Mouse (Mus musculus) ES-E14 (cell line): Measurements from ENCODE around the gene Olfr828. TPM values are rescaled to one million over a fixed set of nuclear protein-coding genes. Genes with fewer than 3 reads are reported as not detected.

Experiments used
- DNase-seq: peaks from one replicate; pipeline ENCODE4 v3.0.0-alpha.2; 2013; ENCODE audit warnings: low read depth, low spot score
- H3K27ac ChIP-seq: 2 replicates; pipeline ENCODE4 v1.5.1; 2012; ENCODE audit warnings: low read depth, mild to moderate bottlenecking, low read length, moderate library complexity, mixed read lengths; ENCODE audit not compliant: poor library complexity, insufficient read depth, severe bottlenecking
- H3K36me3 ChIP-seq: 2 replicates; pipeline ENCODE4 v1.6.1; 2012; ENCODE audit warnings: mild to moderate bottlenecking, low read length, moderate library complexity, mixed read lengths; ENCODE audit not compliant: control insufficient read depth, poor library complexity, insufficient read depth, severe bottlenecking
- H3K4me1 ChIP-seq, 2 experiments: fragments of 150-350 bp in 1 of 2; sonication (generic) in 1 of 2; 2 replicates each; pipeline ENCODE4 v1.6.1; 2012; ENCODE audit warnings: low read length in 2 of 2, mild to moderate bottlenecking in 1 of 2, mixed read lengths in 1 of 2; ENCODE audit not compliant: control insufficient read depth in 2 of 2, insufficient read depth in 2 of 2, poor library complexity in 1 of 2
- H3K4me3 ChIP-seq, 2 experiments: fragments of 150-350 bp in 1 of 2; sonication (generic) in 1 of 2; 2 replicates each; pipeline ENCODE4 v1.5.1; 2012; ENCODE audit warnings: low read length in 2 of 2, low read depth in 1 of 2, mild to moderate bottlenecking in 1 of 2, mixed read lengths in 1 of 2; ENCODE audit not compliant: insufficient read depth in 1 of 2, poor library complexity in 1 of 2, severe bottlenecking in 1 of 2
- H3K9ac ChIP-seq: 2 replicates; pipeline ENCODE4 v1.6.1; 2012; ENCODE audit warnings: low read depth, mild to moderate bottlenecking, low read length, mixed read lengths; ENCODE audit not compliant: poor library complexity, insufficient read depth, severe bottlenecking
- H3K9me3 ChIP-seq: fragments of 150-350 bp; sonication (generic); 2 replicates; pipeline ENCODE4 v1.6.1; 2012; ENCODE audit warnings: low read depth, mild to moderate bottlenecking, low read length; ENCODE audit not compliant: control insufficient read depth, insufficient read depth
- CHD2 ChIP-seq: IDR thresholded peaks from 2 replicates; pipeline ENCODE4 v1.6.1; 2014; ENCODE audit warnings: mild to moderate bottlenecking, low read depth, low read length, inconsistent platforms
- HCFC1 ChIP-seq: IDR thresholded peaks from 2 replicates; pipeline ENCODE4 v1.6.1; 2012; ENCODE audit warnings: low read length, inconsistent platforms, borderline replicate concordance; ENCODE audit not compliant: insufficient read depth
- MAFK ChIP-seq: IDR thresholded peaks from 2 replicates; pipeline ENCODE4 v1.6.1; 2014; ENCODE audit warnings: mild to moderate bottlenecking, low read depth, low read length, inconsistent platforms; ENCODE audit not compliant: insufficient read depth
- ZC3H11A ChIP-seq: IDR thresholded peaks from 2 replicates; pipeline ENCODE4 v1.6.1; 2012; ENCODE audit warnings: low read depth, mild to moderate bottlenecking, inconsistent platforms, low read length, borderline replicate concordance
- ZNF384 ChIP-seq: IDR thresholded peaks from 2 replicates; pipeline ENCODE4 v1.6.1; 2012; ENCODE audit warnings: low read depth, low read length, inconsistent platforms
- in situ Hi-C, 2 experiments: fragments of 600-800 bp; cut with MboI; formaldehyde crosslinking; loops; one replicate each; pipeline ENCODE4 v1.15.1; 2025; ENCODE audit warnings: low sequenced_read_pairs in 2 of 2, inconsistent platforms in 1 of 2; ENCODE audit not compliant: unreplicated experiment in 2 of 2
- total RNA-seq: library from RNA; depleted of rRNA; stranded (reverse); fragments of 300-350 nt; gene quantifications from 2 replicates; pipeline ENCODE4 v1.2.3, GENCODE M21; 2012; rRNA removed

Gene Olfr828
- not detected in 2 replicates for total RNA-seq

DNA sequence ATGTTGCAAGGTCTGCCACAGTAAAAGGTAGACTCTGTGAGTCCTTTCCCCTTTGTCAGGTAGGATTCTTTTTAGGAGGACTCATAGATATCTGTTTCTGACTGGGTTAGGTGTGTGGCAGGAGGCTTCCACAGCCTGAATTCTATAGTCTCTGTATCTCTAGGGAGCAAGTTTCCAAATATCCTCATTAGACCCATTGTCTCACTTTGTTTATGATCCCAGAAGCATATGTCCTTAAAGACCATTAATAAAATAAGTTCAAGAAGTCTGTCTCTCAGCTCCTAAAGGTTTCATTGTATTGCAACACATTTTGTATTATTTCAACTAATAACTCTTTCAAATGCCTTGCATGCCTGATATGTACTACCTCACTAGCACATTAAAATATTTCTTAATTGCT, at the start of gene Olfr828:
Gene Olfr828 (minus strand): TSS at position 101 of the 400 bp plus-strand sequence.
- DNase-seq = no peak
- H3K9me3 ChIP-seq = no peaks in the 10 kb centered on the region
- H3K9ac ChIP-seq = no peak within 1 kb of the TSS
- no peaks in the 10 kb centered on the region for H3K36me3 ChIP-seq
- TF ChIP-seq ZNF384 (no peak), MAFK (no peak)
- in situ Hi-C loops = no loop called here
- no peak within 1 kb of the TSS for H3K4me3 ChIP-seq
- H3K4me1 ChIP-seq = no peaks in the 10 kb centered on the region
- H3K27ac ChIP-seq = no peak within 1 kb of the TSS

DNA sequence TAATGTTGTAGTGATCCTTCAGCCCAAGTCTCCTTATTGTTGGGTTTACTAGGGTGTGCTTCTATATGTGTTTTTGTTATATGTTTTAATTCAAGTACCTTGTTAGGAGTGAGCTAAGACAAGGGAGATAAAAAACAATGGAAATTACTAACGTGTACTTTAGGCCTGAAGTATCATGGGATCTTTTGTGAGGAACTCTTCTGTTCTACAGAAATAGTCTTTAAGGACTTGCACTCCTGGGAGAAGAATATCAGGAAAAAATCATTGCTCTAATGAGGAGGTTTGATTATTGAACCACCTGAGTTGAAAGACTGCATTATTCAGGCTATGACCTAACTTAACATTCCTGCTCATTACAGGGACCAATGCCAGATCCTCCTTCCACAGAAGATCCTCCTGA, 35.3 kb upstream of the Olfr828 start, which contains the start of gene Olfr829:
Gene Olfr829 (plus strand): TSS at position 301 of the 400 bp plus-strand sequence.
- Histone ChIP-seq H3K9ac (no peak within 1 kb of the TSS), H3K9me3 (no peaks in the 10 kb centered on the region), H3K4me3 (no peak within 1 kb of the TSS), H3K27ac (no peak within 1 kb of the TSS), H3K4me1 (no peaks in the 10 kb centered on the region), H3K36me3 (no peaks in the 10 kb centered on the region)
- in situ Hi-C loops = no loop called here
- no peak for DNase-seq
- TF ChIP-seq MAFK (no peak), HCFC1 (no peak), ZC3H11A (no peak), ZNF384 (no peak), CHD2 (no peak)

DNA sequence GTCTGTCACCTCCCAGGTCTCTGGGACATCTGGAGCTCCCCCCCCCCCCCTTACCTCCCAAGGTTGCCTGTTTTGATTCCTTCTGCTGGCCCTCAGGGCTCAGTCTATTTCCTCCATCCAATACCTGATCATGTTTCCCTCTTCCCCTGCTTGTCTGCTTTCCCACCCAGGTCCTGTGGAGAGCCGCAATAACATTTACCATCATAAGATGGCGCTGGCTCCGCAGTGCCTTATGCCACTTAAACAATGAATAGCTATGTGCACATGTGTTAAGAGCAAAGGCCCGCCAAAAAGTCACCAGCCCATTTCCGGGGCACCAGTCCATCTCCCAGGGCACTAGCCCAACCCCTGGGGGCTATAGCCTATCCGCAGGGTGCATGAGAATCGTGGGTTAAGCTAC, 34.0 kb downstream of the Olfr828 start:
- no peak for TF ChIP-seq ZC3H11A
- TF ChIP-seq ZNF384 = no peak
- TF ChIP-seq MAFK = no peak
- no peak for TF ChIP-seq CHD2
- TF ChIP-seq HCFC1 = no peak
- H3K4me1 ChIP-seq = no peaks in the 10 kb centered on the region
- no peak overlapping the region for H3K9ac ChIP-seq
- no peaks in the 10 kb centered on the region for H3K9me3 ChIP-seq
- H3K27ac ChIP-seq = no peak overlapping the region
- no peaks in the 10 kb centered on the region for H3K36me3 ChIP-seq
- DNase-seq = no peak
- in situ Hi-C loops = no loop called here
- H3K4me3 ChIP-seq = no peak overlapping the region

DNA sequence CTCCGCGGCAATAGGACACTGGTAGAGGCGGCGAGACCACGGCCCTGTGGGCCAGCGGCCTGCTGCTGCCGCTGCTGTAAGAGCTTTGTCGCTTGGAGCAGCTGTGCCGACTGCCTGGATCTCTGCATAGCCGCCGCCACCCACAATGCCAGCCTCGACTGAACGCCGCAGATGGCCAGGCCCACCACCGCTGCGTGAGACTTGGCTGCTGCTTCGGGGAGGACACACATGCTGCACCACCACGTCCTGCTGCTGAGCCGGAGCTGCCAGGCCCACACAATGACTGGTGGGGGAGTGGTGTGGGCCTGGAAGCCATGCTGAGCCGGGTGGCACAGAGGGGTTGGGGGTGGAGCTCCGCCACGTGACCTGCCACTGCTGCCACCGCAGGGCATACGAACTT, 39.9 kb downstream of the Olfr828 start:
- Histone ChIP-seq H3K4me1 (peaks cover 0 to 2% of the 10 kb centered on the region in 2 experiments; a peak in 1 of 4 replicates), H3K4me3 (peak overlapping the region; percentile 59 to 60), H3K27ac (no peak overlapping the region), H3K9ac (peak overlapping the region; percentile 51), H3K36me3 (no peaks in the 10 kb centered on the region), H3K9me3 (no peaks in the 10 kb centered on the region)
- DNase-seq = no peak
- TF ChIP-seq ZC3H11A = no peak
- no peak for TF ChIP-seq CHD2
- no peak for TF ChIP-seq ZNF384
- TF ChIP-seq HCFC1 = no peak
- TF ChIP-seq MAFK = no peak
- in situ Hi-C loops = no loop called here

DNA sequence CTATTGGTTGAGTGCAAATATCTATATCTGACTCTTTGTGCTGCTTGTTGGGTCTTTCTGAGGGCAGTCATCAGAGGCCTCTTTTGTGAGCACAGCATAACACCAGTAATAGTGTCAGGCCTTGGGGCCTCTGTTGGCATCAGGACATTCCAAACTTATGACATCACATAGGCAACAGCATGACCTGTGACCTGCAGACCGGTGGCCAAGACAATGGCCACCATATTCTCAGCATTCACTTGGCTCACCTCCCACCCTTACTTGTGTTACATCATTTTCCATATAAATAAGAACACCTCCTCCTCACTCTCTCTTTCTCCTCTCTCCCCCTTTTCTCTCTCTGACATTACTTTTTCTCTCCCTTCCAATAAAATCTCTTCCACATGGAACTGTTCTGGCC, 40.3 kb downstream of the Olfr828 start:
- no peak overlapping the region for H3K9ac ChIP-seq
- no peak for TF ChIP-seq ZC3H11A
- peaks cover 0 to 2% of the 10 kb centered on the region in 2 experiments; a peak in 1 of 4 replicates for H3K4me1 ChIP-seq
- no peak for DNase-seq
- H3K4me3 ChIP-seq = peak overlapping the region; percentile 59 to 60; a peak in 3 of 4 replicates
- H3K36me3 ChIP-seq = no peaks in the 10 kb centered on the region
- in situ Hi-C loops = no loop called here
- no peak overlapping the region for H3K27ac ChIP-seq
- H3K9me3 ChIP-seq = no peaks in the 10 kb centered on the region

Other genes starting within 250 kb of the Olfr828 start
- under 0.01 TPM in 2 replicates for gene Muc16, start 145.0 kb downstream of the Olfr828 start, total RNA-seq
- 0.13 and 0.48 TPM in 2 replicates for gene Olfr24, start 55.5 kb downstream of the Olfr828 start, total RNA-seq
- gene Olfr829, start 35.4 kb upstream of the Olfr828 start, total RNA-seq = not detected in 2 replicates
- gene Olfr830, start 55.2 kb upstream of the Olfr828 start, total RNA-seq = not detected in 2 replicates
- not detected in 2 replicates for gene Olfr832, start 117.6 kb upstream of the Olfr828 start, total RNA-seq
- not detected in 2 replicates for gene Olfr834, start 168.5 kb upstream of the Olfr828 start, total RNA-seq
- not detected in 2 replicates for gene Olfr835, start 213.2 kb upstream of the Olfr828 start, total RNA-seq